Mouse (Mus musculus) heart, embryonic 11.5 days (tissue): ENCODE data around the gene Tnmd. TPM values are rescaled to one million over a fixed set of nuclear protein-coding genes. Genes with fewer than 3 reads are reported as not detected.
A peak's percentile ranks its signal among the peaks of the same experiment; 100 is the strongest.

Experiments
- ATAC-seq: fragments of 200-750 bp; cut with Nextera tagmentation; replicated peaks from 2 replicates; pipeline ENCODE4 v1.8.0; 2017; ENCODE audit warnings: moderate library complexity; ENCODE audit not compliant: insufficient number of reproducible peaks, low FRiP score, low TSS enrichment
- H3K27ac ChIP-seq: fragments of 300-500 bp; sonication (generic); 2 replicates; pipeline ENCODE4 v1.5.1; 2014; ENCODE audit warnings: mild to moderate bottlenecking, low read depth, low read length
- H3K27me3 ChIP-seq: fragments of 300-500 bp; sonication (generic); 2 replicates; pipeline ENCODE4 v1.6.1; 2014; ENCODE audit warnings: mild to moderate bottlenecking, low read length, mixed read lengths; ENCODE audit not compliant: control insufficient read depth, insufficient read depth
- H3K36me3 ChIP-seq: fragments of 300-500 bp; sonication (generic); 2 replicates; pipeline ENCODE4 v1.6.1; 2014; ENCODE audit warnings: mild to moderate bottlenecking, low read length, moderate library complexity, mixed read lengths; ENCODE audit not compliant: control insufficient read depth, insufficient read depth
- H3K4me1 ChIP-seq: fragments of 300-500 bp; sonication (generic); 2 replicates; pipeline ENCODE4 v1.6.1; 2014; ENCODE audit warnings: low read length; ENCODE audit not compliant: control insufficient read depth, insufficient read depth
- H3K4me2 ChIP-seq: fragments of 300-500 bp; sonication (generic); 2 replicates; pipeline ENCODE4 v1.6.1; 2014; ENCODE audit warnings: mild to moderate bottlenecking, moderate library complexity
- H3K4me3 ChIP-seq: fragments of 300-500 bp; sonication (generic); 2 replicates; pipeline ENCODE4 v1.5.1; 2014; ENCODE audit warnings: low read depth, low read length
- H3K9ac ChIP-seq: fragments of 300-500 bp; sonication (generic); 2 replicates; pipeline ENCODE4 v1.6.1; 2014; ENCODE audit warnings: mild to moderate bottlenecking, low read depth, low read length, moderate library complexity
- H3K9me3 ChIP-seq: fragments of 300-500 bp; sonication (generic); replicated peaks from 2 replicates; pipeline ENCODE4 v1.6.1; 2016; ENCODE audit warnings: low read length; ENCODE audit not compliant: control insufficient read depth
- WGBS: fragments of 180-500 bp; shearing (Covaris S2); extraction: QIAGEN DNeasy Blood & Tissue Kit; methylation state at CpG from one replicate; pipeline ENCODE4 v1.1.7; 2014; ENCODE audit not compliant: insufficient replicate concordance; 5-methylcytosine and 5-hydroxymethylcytosine counted together
- polyA plus RNA-seq: library from polyadenylated mRNA; unstranded; fragments of >200 nt; fragmentation: Nextera tagmentation; extraction: Ambion mirVana; gene quantifications from 2 replicates; pipeline ENCODE4 v1.2.1, GENCODE M21; 2014

Gene Tnmd
- polyA plus RNA-seq, 1 experiment from 2014 or later = 0.19 TPM

- Histone ChIP-seq H3K4me1 (0 out of 2 replicates have a peak, but pooled peaks cover 6% of the 10 kb centered on the region), H3K9ac (no peak overlapping the region), H3K27me3 (no peaks in the 10 kb centered on the region), H3K4me3 (no peak overlapping the region), H3K4me2 (no peak overlapping the region), H3K36me3 (no peaks in the 10 kb centered on the region), H3K9me3 (no peaks in the 10 kb centered on the region), H3K27ac (no peak overlapping the region)
- 71% methylated on average over 3 of the region's 3 CpGs for WGBS
- no peak for ATAC-seq
These were observed 62.2 kb downstream of the Tnmd start for GRCm38 (mm10) chrX:133913006-133913405.

- H3K4me2 ChIP-seq = 0 out of 2 replicates have a peak overlapping the region, but pooled peaks have one; percentile 16
- no peaks in the 10 kb centered on the region for H3K36me3 ChIP-seq
- no peaks in the 10 kb centered on the region for H3K9me3 ChIP-seq
- H3K9ac ChIP-seq = no peak overlapping the region
- 0 out of 2 replicates have a peak, but pooled peaks cover 6% of the 10 kb centered on the region for H3K4me1 ChIP-seq
- peak overlapping the region; percentile 70; the same call in 1 of the 2 replicates for H3K27ac ChIP-seq
- ATAC-seq = peak; percentile 63
- H3K4me3 ChIP-seq = no peak overlapping the region
- 38% methylated on average over 7 of the region's 7 CpGs for WGBS
- H3K27me3 ChIP-seq = no peaks in the 10 kb centered on the region
These were observed 63.4 kb downstream of the Tnmd start for GRCm38 (mm10) chrX:133914219-133914618.

Other genes starting within 250 kb of the Tnmd start
- gene Pcdh19, start 162.0 kb upstream of the Tnmd start, polyA plus RNA-seq = 0.21 and 0.39 TPM in 2 replicates
- gene Tspan6, start 47.4 kb downstream of the Tnmd start, polyA plus RNA-seq = 156 and 165 TPM in 2 replicates
- 2.2 and 2.8 TPM in 2 replicates for gene Srpx2, start 57.4 kb downstream of the Tnmd start, polyA plus RNA-seq
- 2.6 and 3.3 TPM in 2 replicates for gene Sytl4, start 130.8 kb downstream of the Tnmd start, polyA plus RNA-seq
- 36.3 and 42.6 TPM in 2 replicates for gene Cstf2, start 208.2 kb downstream of the Tnmd start, polyA plus RNA-seq